Mouse (Mus musculus) E14TG2a.4 (cell line): ENCODE results near the gene Hephl1.

Experiments used
- H3K27me3 ChIP-seq: 2 replicates; pipeline ENCODE4 v1.6.1; 2014; ENCODE audit warnings: low read length, control low read depth; ENCODE audit not compliant: insufficient read depth
- H3K36me3 ChIP-seq: 2 replicates; pipeline ENCODE4 v1.6.1; 2014; ENCODE audit warnings: low read length, control low read depth; ENCODE audit not compliant: insufficient read depth
- H3K4me1 ChIP-seq: replicated peaks from 2 replicates; pipeline ENCODE4 v1.6.1; 2014; ENCODE audit warnings: low read depth, low read length, control low read depth
- H3K4me3 ChIP-seq: replicated peaks from 2 replicates; pipeline ENCODE4 v1.5.1; 2014; ENCODE audit warnings: mild to moderate bottlenecking, low read length
- H3K9me3 ChIP-seq: 2 replicates; pipeline ENCODE4 v1.6.1; 2014; ENCODE audit warnings: low read length, control low read depth
- CTCF ChIP-seq: conservative IDR thresholded peaks from 2 replicates; pipeline ENCODE4 v1.5.1; 2014; ENCODE audit warnings: low read length
- NANOG ChIP-seq: IDR thresholded peaks from 2 replicates; pipeline ENCODE4 v1.6.1; 2014; ENCODE audit warnings: borderline replicate concordance, low read length, mixed read lengths
- POU5F1 ChIP-seq: IDR thresholded peaks from 2 replicates; pipeline ENCODE4 v1.6.1; 2014; ENCODE audit warnings: low read length, borderline replicate concordance

The Hephl1 gene

DNA sequence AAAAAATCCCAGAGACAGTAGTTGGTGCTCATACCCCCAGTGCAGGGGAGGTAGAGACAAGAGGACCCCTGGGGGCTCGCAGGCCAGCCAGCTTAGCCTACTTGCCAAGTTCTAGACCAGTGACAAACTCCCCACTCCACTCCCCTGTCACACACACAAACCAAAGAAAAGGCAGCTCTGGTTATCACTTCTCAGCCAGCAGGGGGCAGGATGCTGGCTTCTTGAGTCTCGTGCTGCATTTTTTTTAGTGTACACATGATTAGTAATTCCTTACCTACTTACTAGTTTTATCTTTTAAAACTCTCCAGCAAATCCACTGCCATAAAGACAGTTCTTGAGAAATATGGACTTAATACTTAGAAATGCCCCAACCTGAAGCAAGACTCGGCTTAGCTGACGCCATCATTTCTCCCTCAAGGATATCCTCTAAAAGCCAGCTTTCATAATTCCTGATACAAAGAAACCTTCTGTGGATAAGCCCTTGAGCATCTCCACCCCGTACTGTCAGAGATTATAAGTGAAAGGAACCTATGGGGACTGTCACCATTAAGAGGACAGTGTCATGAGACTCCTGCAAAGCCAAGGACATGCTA lies 78.2 kb downstream of the Hephl1 start:
- Histone ChIP-seq H3K4me1 (peaks cover 20% of the 10 kb centered on the region), H3K4me3 (no peak overlapping the region), H3K36me3 (peaks cover 15% of the 10 kb centered on the region), H3K9me3 (peaks cover 35% of the 10 kb centered on the region), H3K27me3 (no peaks in the 10 kb centered on the region)
- no peak for TF ChIP-seq POU5F1
- TF ChIP-seq CTCF: peak; percentile 40

DNA sequence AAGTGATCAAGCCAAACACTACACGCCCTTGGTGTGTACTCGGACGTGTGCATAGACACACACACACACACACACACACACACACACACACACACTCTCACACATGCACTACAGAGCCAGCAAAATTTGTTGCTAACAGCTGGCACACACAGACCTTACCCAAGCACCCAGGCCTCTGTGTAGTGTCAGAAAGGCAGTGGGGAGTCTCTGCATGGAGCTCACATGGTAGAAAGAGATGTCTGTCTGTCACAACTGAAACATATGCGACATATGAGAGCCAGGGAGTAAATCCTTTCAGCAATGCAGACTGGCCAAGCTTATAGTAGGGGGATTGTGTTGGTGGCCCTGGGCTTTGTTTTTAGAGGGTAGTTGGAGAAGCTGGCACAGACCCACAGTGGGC lies 79.1 kb downstream of the Hephl1 start:
- Histone ChIP-seq H3K27me3 (no peaks in the 10 kb centered on the region), H3K9me3 (peaks cover 40% of the 10 kb centered on the region), H3K4me1 (peaks cover 20% of the 10 kb centered on the region), H3K4me3 (no peak overlapping the region), H3K36me3 (peaks cover 15% of the 10 kb centered on the region)
- no peak for TF ChIP-seq CTCF
- no peak for TF ChIP-seq NANOG
- TF ChIP-seq POU5F1: no peak

DNA sequence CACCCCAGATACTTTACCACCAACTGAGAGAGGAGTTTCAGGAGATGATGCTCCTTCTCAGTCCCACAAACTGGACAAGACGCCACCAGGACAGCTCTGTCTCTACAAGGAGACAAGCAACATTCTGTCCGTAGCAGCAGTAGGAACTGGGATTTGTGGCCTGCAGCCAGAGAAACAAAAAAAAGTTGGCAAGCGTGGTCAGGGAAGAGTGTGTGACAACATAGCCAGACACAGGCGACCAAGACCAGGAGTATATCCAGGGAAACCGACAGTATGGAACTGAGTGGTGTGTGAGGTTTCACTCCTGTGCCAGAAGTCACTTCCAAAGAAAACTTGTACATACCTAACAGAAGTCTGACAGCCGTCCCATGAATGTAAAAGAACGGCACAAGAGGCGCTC lies 81.1 kb downstream of the Hephl1 start:
- peaks cover 15% of the 10 kb centered on the region for H3K4me1 ChIP-seq

DNA sequence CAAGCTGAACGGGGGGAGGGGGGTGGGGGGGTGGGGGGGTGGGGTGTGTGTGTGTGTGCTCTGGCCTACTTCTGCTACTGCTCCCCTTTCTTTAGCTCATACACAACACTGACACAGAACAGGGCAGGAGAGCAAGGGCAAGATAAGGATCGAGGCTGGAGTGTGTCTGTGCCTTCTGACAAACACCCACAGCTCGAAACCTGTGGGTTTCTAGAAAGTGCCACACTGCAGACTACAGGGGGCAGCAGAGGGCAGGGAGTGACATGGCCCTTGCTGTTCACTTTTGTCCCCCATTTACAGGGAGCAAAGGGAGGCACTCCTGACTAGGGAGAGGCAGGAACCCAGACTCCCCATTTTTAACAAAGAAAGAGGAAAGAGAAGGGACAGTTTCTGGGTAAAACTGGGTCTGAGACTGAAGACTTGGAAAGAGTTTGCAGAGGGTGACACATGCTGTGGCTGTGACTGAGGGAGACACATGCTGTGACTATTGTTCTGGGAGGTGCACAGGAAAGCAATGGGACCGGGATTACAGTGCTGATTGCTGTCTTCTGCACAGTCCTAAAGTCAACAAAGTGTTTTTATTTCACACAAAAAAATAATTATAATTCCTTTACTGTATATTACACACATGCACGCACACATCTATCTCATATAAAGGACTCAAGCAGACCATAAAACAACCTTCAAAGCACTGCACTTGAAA lies 82.7 kb downstream of the Hephl1 start:
- peaks cover 15% of the 10 kb centered on the region for H3K36me3 ChIP-seq
- no peaks in the 10 kb centered on the region for H3K27me3 ChIP-seq
- peaks cover 43% of the 10 kb centered on the region for H3K9me3 ChIP-seq
- peaks cover 7% of the 10 kb centered on the region for H3K4me1 ChIP-seq
- TF ChIP-seq POU5F1: no peak
- no peak for TF ChIP-seq CTCF
- TF ChIP-seq NANOG: no peak
- H3K4me3 ChIP-seq: no peak overlapping the region

More for the DNA sequence above, 81.1 kb downstream of the Hephl1 start:
- Histone ChIP-seq H3K36me3 (peaks cover 15% of the 10 kb centered on the region), H3K4me3 (no peak overlapping the region), H3K27me3 (no peaks in the 10 kb centered on the region), H3K9me3 (peaks cover 43% of the 10 kb centered on the region)
- TF ChIP-seq POU5F1: no peak
- TF ChIP-seq CTCF: no peak
- no peak for TF ChIP-seq NANOG

DNA sequence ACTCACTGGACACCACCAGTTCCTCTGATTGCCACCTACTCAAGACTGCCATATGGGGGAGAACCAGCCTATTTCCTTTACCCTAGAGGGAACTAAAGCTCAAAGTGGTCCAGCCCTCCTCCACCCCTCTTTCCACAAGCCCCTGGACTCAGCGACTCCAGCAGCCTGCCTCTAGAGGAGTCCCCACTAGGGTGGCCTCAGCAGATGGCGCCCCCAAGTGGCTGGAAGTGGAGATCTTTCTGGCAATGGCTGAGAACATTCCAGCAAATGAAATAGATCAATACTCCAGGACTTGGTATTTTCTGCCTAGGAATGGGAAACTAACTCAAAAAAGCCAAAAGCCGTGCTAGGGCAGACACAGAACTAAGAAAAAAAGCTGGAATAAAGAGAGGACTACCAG lies 84.2 kb downstream of the Hephl1 start:
- H3K36me3 ChIP-seq: peaks cover 15% of the 10 kb centered on the region
- H3K4me3 ChIP-seq: no peak overlapping the region
- H3K27me3 ChIP-seq: no peaks in the 10 kb centered on the region
- peaks cover 13% of the 10 kb centered on the region for H3K4me1 ChIP-seq
- H3K9me3 ChIP-seq: peaks cover 43% of the 10 kb centered on the region
- TF ChIP-seq CTCF (peak; percentile 41), POU5F1 (no peak)

DNA sequence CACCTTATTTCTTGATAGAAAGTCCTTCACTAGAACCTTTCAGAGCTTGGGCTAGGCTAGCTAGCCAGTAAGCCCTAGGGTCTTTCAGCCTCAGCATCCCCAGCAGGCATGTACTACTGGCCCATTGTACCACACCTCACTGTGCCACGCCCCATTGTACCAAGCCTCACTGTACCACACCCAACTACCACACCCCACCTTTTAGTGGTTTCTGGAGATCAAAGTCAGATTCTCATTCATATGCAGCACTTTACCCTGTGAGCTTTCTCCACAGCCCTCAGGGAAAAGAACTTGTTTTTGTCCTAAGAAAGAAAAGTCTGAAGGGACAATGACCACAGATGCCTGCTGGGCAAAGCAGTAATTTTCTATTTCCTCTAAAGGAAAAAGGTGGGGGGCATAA lies 88.9 kb downstream of the Hephl1 start:
- no peak overlapping the region for H3K4me3 ChIP-seq
- no peaks in the 10 kb centered on the region for H3K27me3 ChIP-seq
- peaks cover 8% of the 10 kb centered on the region; the same call in 1 of the 2 replicates for H3K9me3 ChIP-seq
- peaks cover 7% of the 10 kb centered on the region for H3K36me3 ChIP-seq
- H3K4me1 ChIP-seq: peaks cover 51% of the 10 kb centered on the region
- TF ChIP-seq NANOG (0 out of 2 replicates have a peak, but pooled peaks have one; percentile 13), CTCF (no peak), POU5F1 (peak; percentile 63; the same call in 1 of the 2 replicates)

DNA sequence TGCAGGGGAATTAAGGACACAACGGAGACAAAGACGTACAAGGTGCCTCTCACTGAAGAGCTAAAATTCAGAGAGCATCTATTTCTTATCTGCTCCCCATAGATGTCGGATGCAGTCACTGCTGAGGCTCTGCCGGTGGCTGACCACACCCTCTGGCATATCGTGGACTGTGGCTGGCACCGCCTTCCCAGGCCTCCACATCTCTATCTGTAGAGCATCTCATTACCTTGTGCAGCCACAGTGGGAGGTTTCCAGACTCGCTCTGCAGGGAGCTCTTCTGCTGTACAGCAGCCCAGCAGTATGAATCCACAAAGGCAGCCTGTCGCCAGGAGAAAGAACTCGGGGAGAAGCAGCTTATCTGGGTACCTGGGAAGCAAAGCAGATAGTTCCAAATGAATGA lies 90.8 kb downstream of the Hephl1 start:
- H3K4me1 ChIP-seq: peaks cover 51% of the 10 kb centered on the region
- no peak for TF ChIP-seq CTCF
- no peak for TF ChIP-seq NANOG
- no peak for TF ChIP-seq POU5F1
- H3K4me3 ChIP-seq: 0 out of 2 replicates have a peak overlapping the region, but pooled peaks have one; percentile 8
- no peaks in the 10 kb centered on the region for H3K27me3 ChIP-seq
- H3K9me3 ChIP-seq: no peaks in the 10 kb centered on the region
- H3K36me3 ChIP-seq: peaks cover 7% of the 10 kb centered on the region

DNA sequence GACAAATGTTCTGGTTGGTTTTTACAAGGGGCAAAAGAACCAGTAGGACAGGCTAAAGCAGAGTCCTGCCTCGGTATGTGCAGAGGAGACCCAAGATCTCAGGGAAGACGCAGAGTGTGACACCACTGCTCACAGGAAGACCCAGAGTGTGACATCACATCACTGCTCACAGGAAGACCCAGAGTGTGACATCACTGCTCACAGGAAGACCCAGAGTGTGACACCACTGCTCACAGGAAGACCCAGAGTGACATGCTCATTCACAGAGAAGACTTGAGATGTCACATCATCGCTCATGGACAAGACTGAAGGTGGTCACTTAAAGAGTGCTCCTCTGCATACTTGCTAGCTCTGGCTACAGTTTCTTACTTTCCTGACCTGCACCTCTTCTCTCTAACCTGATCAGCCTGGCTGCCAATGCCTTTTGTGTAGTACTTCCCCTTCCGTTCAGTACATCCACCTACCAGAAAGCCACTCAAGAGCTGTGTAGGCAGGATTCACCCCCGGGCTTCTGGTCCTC lies 91.3 kb downstream of the Hephl1 start:
- H3K9me3 ChIP-seq: no peaks in the 10 kb centered on the region
- H3K4me1 ChIP-seq: peaks cover 51% of the 10 kb centered on the region
- no peak for TF ChIP-seq CTCF
- no peak for TF ChIP-seq NANOG
- no peak for TF ChIP-seq POU5F1
- H3K36me3 ChIP-seq: peaks cover 7% of the 10 kb centered on the region
- H3K27me3 ChIP-seq: no peaks in the 10 kb centered on the region
- H3K4me3 ChIP-seq: no peak overlapping the region
